Mouse (Mus musculus) stomach, embryonic 14.5 days (tissue): ENCODE measurements at regions not wholly inside any gene's neighbourhood (a gene's known extent, or its start where the extent isn't known, plus 50 kb on each side); places are given as distances from the start of the nearest gene placed in this dataset.

Experiments used
- ATAC-seq: fragments of 200-750 bp; cut with Nextera tagmentation; 2 replicates; pipeline ENCODE4 v1.8.0; 2017; ENCODE audit warnings: low read depth, moderate TSS enrichment; ENCODE audit not compliant: insufficient number of reproducible peaks, insufficient read depth, low FRiP score
- H3K27ac ChIP-seq: fragments of 300-500 bp; sonication (generic); 2 replicates; pipeline ENCODE4 v1.5.1; 2014; ENCODE audit warnings: mild to moderate bottlenecking, low read length, moderate library complexity, mixed read lengths
- H3K27me3 ChIP-seq: fragments of 300-500 bp; sonication (generic); 2 replicates; pipeline ENCODE4 v1.6.1; 2014; ENCODE audit warnings: low read length, control low read depth, mixed read lengths; ENCODE audit not compliant: control insufficient read depth, insufficient read depth
- H3K36me3 ChIP-seq: fragments of 300-500 bp; sonication (generic); 2 replicates; pipeline ENCODE4 v1.6.1; 2014; ENCODE audit warnings: mild to moderate bottlenecking, control low read depth, low read length, moderate library complexity, mixed read lengths; ENCODE audit not compliant: control insufficient read depth, insufficient read depth
- H3K4me1 ChIP-seq: fragments of 300-500 bp; sonication (generic); 2 replicates; pipeline ENCODE4 v1.6.1; 2014; ENCODE audit warnings: low read length, control low read depth, mixed read lengths; ENCODE audit not compliant: control insufficient read depth, insufficient read depth
- H3K4me2 ChIP-seq: fragments of 300-500 bp; sonication (generic); replicated peaks from 2 replicates; pipeline ENCODE4 v1.6.1; 2014; ENCODE audit warnings: low read depth, low read length, control low read depth
- H3K4me3 ChIP-seq: fragments of 300-500 bp; sonication (generic); 2 replicates; pipeline ENCODE4 v1.5.1; 2014; ENCODE audit warnings: low read depth, low read length, control low read depth
- H3K9ac ChIP-seq: fragments of 300-500 bp; sonication (generic); replicated peaks from 2 replicates; pipeline ENCODE4 v1.6.1; 2014; ENCODE audit warnings: low read depth, mild to moderate bottlenecking, control low read depth, low read length, moderate library complexity, mixed read lengths
- H3K9me3 ChIP-seq: fragments of 300-500 bp; sonication (generic); 2 replicates; pipeline ENCODE4 v1.6.1; 2016; ENCODE audit warnings: low read depth, low read length, control low read depth; ENCODE audit not compliant: control insufficient read depth
- WGBS: fragments of 180-500 bp; shearing (Covaris S2); extraction: QIAGEN DNeasy Blood & Tissue Kit; methylation state at CpG from one replicate; pipeline ENCODE4 v1.1.7; 2014; 5-methylcytosine and 5-hydroxymethylcytosine counted together

- no peak overlapping the region for H3K9ac ChIP-seq
- no peaks in the 10 kb centered on the region for H3K9me3 ChIP-seq
- no peak overlapping the region for H3K4me2 ChIP-seq
- H3K27ac ChIP-seq: no peak overlapping the region
- ATAC-seq: no peak
- WGBS: 55% methylated on average over 2 of the region's 2 CpGs
- peaks cover 4% of the 10 kb centered on the region; the same call in 1 of the 2 replicates for H3K4me1 ChIP-seq
- H3K27me3 ChIP-seq: no peaks in the 10 kb centered on the region
- no peak overlapping the region for H3K4me3 ChIP-seq
- H3K36me3 ChIP-seq: no peaks in the 10 kb centered on the region
These were observed 79.8 kb upstream of the Itprid2 start for GRCm38 (mm10) chr2:79555395-79555794.

- H3K4me1 ChIP-seq: peaks cover 4% of the 10 kb centered on the region; the same call in 1 of the 2 replicates
- H3K36me3 ChIP-seq: no peaks in the 10 kb centered on the region
- no peak overlapping the region for H3K27ac ChIP-seq
- H3K4me2 ChIP-seq: no peak overlapping the region
- no peak overlapping the region for H3K9ac ChIP-seq
- no peaks in the 10 kb centered on the region for H3K9me3 ChIP-seq
- H3K4me3 ChIP-seq: no peak overlapping the region
- ATAC-seq: no peak
- H3K27me3 ChIP-seq: no peaks in the 10 kb centered on the region
- WGBS: 87% methylated on average over 3 of the region's 3 CpGs
These were observed 77.8 kb upstream of the Itprid2 start for GRCm38 (mm10) chr2:79557361-79557760.

GRCm38 (mm10) chr2:79566280-79566933 is 68.7 kb upstream of the Itprid2 start:
- Histone ChIP-seq H3K4me2 (no peak overlapping the region), H3K27me3 (no peaks in the 10 kb centered on the region), H3K27ac (no peak overlapping the region; the same call in 1 of the 2 replicates), H3K9me3 (no peaks in the 10 kb centered on the region), H3K36me3 (no peaks in the 10 kb centered on the region), H3K9ac (no peak overlapping the region), H3K4me1 (no peaks in the 10 kb centered on the region), H3K4me3 (no peak overlapping the region)
- WGBS: 37% methylated on average over 3 of the region's 3 CpGs
- peak; percentile 93 for ATAC-seq

- no peaks in the 10 kb centered on the region for H3K4me1 ChIP-seq
- no peak overlapping the region for H3K4me3 ChIP-seq
- ATAC-seq: no peak
- WGBS: 86% methylated on average over 3 of the region's 3 CpGs
- H3K27ac ChIP-seq: no peak overlapping the region; the same call in 1 of the 2 replicates
- no peak overlapping the region for H3K9ac ChIP-seq
- no peaks in the 10 kb centered on the region for H3K9me3 ChIP-seq
- no peaks in the 10 kb centered on the region for H3K27me3 ChIP-seq
- no peaks in the 10 kb centered on the region for H3K36me3 ChIP-seq
- H3K4me2 ChIP-seq: no peak overlapping the region
These were observed 67.7 kb upstream of the Itprid2 start for GRCm38 (mm10) chr2:79567413-79567934.

GRCm38 (mm10) chr2:79569663-79570062 is 65.5 kb upstream of the Itprid2 start:
- no peak overlapping the region for H3K27ac ChIP-seq
- no peak overlapping the region for H3K4me3 ChIP-seq
- H3K36me3 ChIP-seq: no peaks in the 10 kb centered on the region
- no peak overlapping the region for H3K4me2 ChIP-seq
- no peak for ATAC-seq
- H3K4me1 ChIP-seq: no peaks in the 10 kb centered on the region
- no peaks in the 10 kb centered on the region for H3K27me3 ChIP-seq
- 89% methylated on average over 1 of the region's 1 CpGs for WGBS
- no peaks in the 10 kb centered on the region for H3K9me3 ChIP-seq
- no peak overlapping the region for H3K9ac ChIP-seq

- WGBS: 82% methylated on average over 5 of the region's 5 CpGs
- no peaks in the 10 kb centered on the region for H3K27me3 ChIP-seq
These were observed 63.2 kb upstream of the Itprid2 start for GRCm38 (mm10) chr2:79571910-79572309.

GRCm38 (mm10) chr2:79575074-79575473 is 60.1 kb upstream of the Itprid2 start:
- Histone ChIP-seq H3K4me2 (no peak overlapping the region), H3K4me1 (no peaks in the 10 kb centered on the region), H3K27ac (no peak overlapping the region), H3K36me3 (no peaks in the 10 kb centered on the region), H3K27me3 (no peaks in the 10 kb centered on the region), H3K4me3 (no peak overlapping the region), H3K9me3 (no peaks in the 10 kb centered on the region), H3K9ac (no peak overlapping the region)
- ATAC-seq: no peak
- WGBS: 28% methylated on average over 6 of the region's 6 CpGs

More at GRCm38 (mm10) chr2:79571910-79572309, 63.2 kb upstream of the Itprid2 start:
- Histone ChIP-seq H3K9me3 (no peaks in the 10 kb centered on the region), H3K36me3 (no peaks in the 10 kb centered on the region), H3K4me2 (no peak overlapping the region), H3K9ac (no peak overlapping the region), H3K4me3 (no peak overlapping the region), H3K27ac (no peak overlapping the region), H3K4me1 (no peaks in the 10 kb centered on the region)
- no peak for ATAC-seq

- Histone ChIP-seq H3K27me3 (no peaks in the 10 kb centered on the region), H3K4me3 (no peak overlapping the region), H3K9ac (no peak overlapping the region), H3K4me2 (no peak overlapping the region), H3K36me3 (no peaks in the 10 kb centered on the region), H3K9me3 (no peaks in the 10 kb centered on the region), H3K27ac (no peak overlapping the region), H3K4me1 (no peaks in the 10 kb centered on the region)
- 76% methylated on average over 7 of the region's 7 CpGs for WGBS
- no peak for ATAC-seq
These were observed 50.0 kb upstream of the Itprid2 start for GRCm38 (mm10) chr2:79585022-79585774.
